Mouse (Mus musculus) cerebellum, postnatal 4 days (tissue): ENCODE measurements at regions not wholly inside any gene's neighbourhood (a gene's known extent, or its start where the extent isn't known, plus 50 kb on each side); places are given as distances from the start of the nearest gene placed in this dataset.

ENCODE experiments used
- DNase-seq, 2 experiments: peaks; one replicate each; pipeline ENCODE4 v3.0.0; 2022; ENCODE audit warnings: low spot score in 2 of 2, mixed read lengths in 1 of 2

- DNase-seq: no peak
Observed at GRCm38 (mm10) chr11:21036161-21036916, 54.8 kb upstream of the Peli1 start.

GRCm38 (mm10) chr11:21037267-21037906 lies 53.7 kb upstream of the Peli1 start:
- no peak for DNase-seq

GRCm38 (mm10) chr11:21041201-21041600 lies 49.9 kb upstream of the Peli1 start:
- no peak for DNase-seq
